Mouse (Mus musculus) liver, adult 10 weeks (tissue): Measurements from ENCODE around the gene Ckb. TPM values are rescaled to one million over a fixed set of nuclear protein-coding genes. Genes with fewer than 3 reads are reported as not detected.

Experiments
- polyA plus RNA-seq: library from polyadenylated mRNA; stranded (reverse); fragments of 350-450 nt; fragmentation: Illumina TruSeq; extraction: RNeasy Lipid Tissue Mini Kit (QIAGEN cat#74804); gene quantifications from one replicate; pipeline ENCODE4 v1.2.3, GENCODE M21; 2014; ENCODE audit warnings: low read depth, low replicate concordance

Ckb gene
- not detected for polyA plus RNA-seq

DNA sequence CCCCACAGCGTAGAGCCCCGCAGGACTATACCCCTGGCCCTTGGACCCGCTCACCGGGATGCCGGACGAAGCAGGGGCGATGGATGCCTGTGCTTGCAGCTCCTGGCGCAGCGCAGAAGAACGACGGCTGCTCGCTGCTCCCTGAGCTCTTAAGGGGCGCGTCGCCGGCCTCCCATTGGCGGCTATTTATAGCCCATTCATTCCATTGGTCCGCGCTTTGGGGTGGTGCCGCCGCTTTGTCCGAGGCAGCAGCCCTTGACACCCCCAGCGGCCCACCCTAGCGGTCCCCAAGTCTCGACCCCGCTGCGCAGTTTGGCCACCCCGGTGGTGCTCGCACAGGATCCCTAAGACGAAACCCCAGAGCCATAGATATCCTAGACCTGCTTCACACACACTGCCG, at the start of gene Ckb:
Gene Ckb (minus strand): TSS at position 163 of the 400 bp plus-strand sequence.

DNA sequence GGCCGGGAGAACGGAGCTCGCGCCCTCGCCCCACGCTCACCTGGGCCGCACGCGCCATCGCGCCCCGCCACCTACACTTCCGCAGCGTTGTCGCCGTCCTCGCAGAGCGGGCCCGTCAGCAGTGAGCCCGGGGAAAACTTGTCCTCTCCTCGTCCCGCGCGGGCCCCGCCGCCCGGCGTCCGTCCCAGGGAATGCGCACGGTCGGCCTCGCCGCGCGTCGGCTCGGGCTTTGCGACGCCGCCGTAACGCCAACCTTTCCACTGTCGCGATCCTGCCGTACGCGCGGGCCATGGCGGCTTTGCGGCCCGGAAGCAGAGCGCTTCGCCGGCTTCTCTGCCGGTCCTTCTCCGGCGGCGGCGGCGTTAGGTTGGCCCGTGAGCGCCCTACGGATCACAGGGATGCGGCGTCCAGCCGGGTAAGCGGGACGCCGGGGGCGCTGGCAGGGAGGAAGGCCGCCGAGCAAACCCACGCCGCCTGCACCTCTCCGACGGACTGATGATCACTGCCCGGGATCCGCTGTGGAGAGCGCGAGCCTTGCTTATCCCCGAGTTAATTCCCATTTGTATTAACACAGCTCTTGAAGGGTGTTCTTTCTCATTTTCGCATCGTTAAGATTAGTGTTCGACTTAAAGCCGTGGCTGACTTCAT, 41.0 kb upstream of the Ckb start, which contains the start of the genes Bag5 and Apopt1:
Gene Bag5 (minus strand): TSS at position 254 of the 648 bp plus-strand sequence.
Gene Apopt1 (plus strand): TSS at position 258 of the 648 bp plus-strand sequence.

DNA sequence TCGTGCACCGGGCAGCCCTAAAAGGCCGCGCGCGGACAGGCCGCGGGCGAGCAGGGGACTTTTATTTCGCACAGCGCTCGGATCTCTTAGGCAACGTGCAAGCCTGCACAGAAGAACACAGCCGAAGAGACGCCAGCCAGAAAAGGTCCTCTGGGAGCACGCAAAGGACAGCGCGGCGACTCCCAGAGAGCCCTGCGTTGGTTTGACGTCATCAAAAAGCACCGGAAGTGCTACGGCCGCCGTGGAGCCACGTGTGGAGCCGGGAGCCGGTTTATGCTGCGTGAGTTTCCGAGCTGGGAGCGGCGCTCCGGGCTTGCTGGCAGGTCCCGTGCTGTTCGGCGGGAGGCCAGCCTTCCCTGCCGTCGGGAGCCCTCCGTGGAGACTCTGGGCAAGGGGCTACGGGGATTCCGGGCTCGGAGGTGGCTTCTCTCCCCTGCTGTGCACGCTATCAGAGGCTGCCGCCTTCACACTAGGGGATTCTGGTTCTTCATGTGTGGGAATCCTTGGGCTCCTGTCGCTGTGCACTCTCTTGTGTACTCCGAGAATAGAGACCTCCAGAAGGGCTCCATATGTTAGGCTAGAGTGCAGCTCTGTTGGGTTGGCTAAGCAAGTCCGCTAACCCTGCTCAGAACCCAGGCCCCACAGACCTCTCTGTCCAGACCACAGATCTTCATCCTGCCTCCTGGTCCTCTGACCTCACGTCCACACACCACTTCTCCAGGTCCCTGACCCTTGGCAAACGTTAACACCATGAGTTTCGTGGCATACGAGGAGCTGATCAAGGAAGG, 5.9 kb upstream of the Ckb start, which contains the start of gene Trmt61a:
Gene Trmt61a (plus strand): TSS at position 224 of the 788 bp plus-strand sequence.

Other genes starting within 250 kb of the Ckb start
- gene Tnfaip2, start 229.9 kb downstream of the Ckb start, polyA plus RNA-seq = 5.6 TPM
- not detected for gene Gm266, start 186.5 kb downstream of the Ckb start, polyA plus RNA-seq
- gene Eif5, start 134.3 kb downstream of the Ckb start, polyA plus RNA-seq = 429 TPM
- gene Mark3, start 97.8 kb downstream of the Ckb start, polyA plus RNA-seq = 65.6 TPM
- gene Trmt61a, start 5.8 kb upstream of the Ckb start, polyA plus RNA-seq = 0.34 TPM
- gene Bag5, start 40.9 kb upstream of the Ckb start, polyA plus RNA-seq = 9.6 TPM
- gene Apopt1, start 40.9 kb upstream of the Ckb start, polyA plus RNA-seq = 18.7 TPM
- 1.4 TPM for gene Klc1, start 86.5 kb upstream of the Ckb start, polyA plus RNA-seq
- 0.32 TPM for gene Xrcc3, start 141.5 kb upstream of the Ckb start, polyA plus RNA-seq
- gene Zfyve21, start 141.8 kb upstream of the Ckb start, polyA plus RNA-seq = 17.2 TPM
- gene Ppp1r13b, start 235.8 kb upstream of the Ckb start, polyA plus RNA-seq = 2.1 TPM